Mouse (Mus musculus): ENCODE data around the gene Naif1.

The Naif1 gene

GRCm38 (mm10) chr2:32449761-32450754 is at the start of gene Naif1:
Gene Naif1, plus strand, starts transcription at chr2:32450457.
- DNase-seq (ENCODE audit: low spot score in 2 of 2) = peak in 1 of 2 experiments; percentile 54

- peak in 1 of 2 experiments; percentile 98 for DNase-seq (ENCODE audit: low spot score in 2 of 2)
Measured at GRCm38 (mm10) chr2:32404663-32405062, 45.6 kb upstream of the Naif1 start.

- DNase-seq (ENCODE audit: low spot score in 2 of 2) = no peak
Measured at GRCm38 (mm10) chr2:32407144-32407824, 43.0 kb upstream of the Naif1 start.

- no peak for DNase-seq (ENCODE audit: low spot score in 2 of 2)
Measured at GRCm38 (mm10) chr2:32408429-32409424, 41.5 kb upstream of the Naif1 start.

- DNase-seq (ENCODE audit: low spot score in 2 of 2) = no peak
Measured at GRCm38 (mm10) chr2:32411407-32411806, 38.9 kb upstream of the Naif1 start.

GRCm38 (mm10) chr2:32412742-32413531 is 37.3 kb upstream of the Naif1 start:
- DNase-seq (ENCODE audit: low spot score in 2 of 2) = no peak

GRCm38 (mm10) chr2:32413936-32414335 is 36.3 kb upstream of the Naif1 start:
- DNase-seq (ENCODE audit: low spot score in 2 of 2) = no peak

GRCm38 (mm10) chr2:32415801-32416200 is 34.5 kb upstream of the Naif1 start:
- no peak for DNase-seq (ENCODE audit: low spot score in 2 of 2)

GRCm38 (mm10) chr2:32416556-32416955 is 33.7 kb upstream of the Naif1 start:
- DNase-seq (ENCODE audit: low spot score in 2 of 2) = no peak

GRCm38 (mm10) chr2:32417486-32417885 is 32.8 kb upstream of the Naif1 start:
- DNase-seq (ENCODE audit: low spot score in 2 of 2) = no peak

- no peak for DNase-seq (ENCODE audit: low spot score in 2 of 2)
Measured at GRCm38 (mm10) chr2:32418430-32419151, 31.7 kb upstream of the Naif1 start.

GRCm38 (mm10) chr2:32419359-32419758 is 30.9 kb upstream of the Naif1 start:
- DNase-seq (ENCODE audit: low spot score in 2 of 2) = no peak

- no peak for DNase-seq (ENCODE audit: low spot score in 2 of 2)
Measured at GRCm38 (mm10) chr2:32420066-32420608, 30.1 kb upstream of the Naif1 start.

GRCm38 (mm10) chr2:32420647-32421046 is 29.6 kb upstream of the Naif1 start:
- DNase-seq (ENCODE audit: low spot score in 2 of 2) = no peak

GRCm38 (mm10) chr2:32421851-32422251 is 28.4 kb upstream of the Naif1 start:
- no peak for DNase-seq (ENCODE audit: low spot score in 2 of 2)

GRCm38 (mm10) chr2:32423481-32424331 is 26.6 kb upstream of the Naif1 start:
- DNase-seq (ENCODE audit: low spot score in 2 of 2) = peak in 1 of 2 experiments; percentile 50

GRCm38 (mm10) chr2:32424796-32425195 is 25.5 kb upstream of the Naif1 start:
- DNase-seq (ENCODE audit: low spot score in 2 of 2) = no peak

- peak; percentile 49 to 51 for DNase-seq (ENCODE audit: low spot score in 2 of 2)
Measured at GRCm38 (mm10) chr2:32425568-32425967, 24.7 kb upstream of the Naif1 start.

- DNase-seq (ENCODE audit: low spot score in 2 of 2) = no peak
Measured at GRCm38 (mm10) chr2:32426141-32426540, 24.1 kb upstream of the Naif1 start.

All from left cerebral cortex, adult 9 months (tissue).